Mouse (Mus musculus) lung, adult 2 months (tissue): Measurements from ENCODE around the gene Camk1d.

Experiments used
- CTCF ChIP-seq: fragments of 200-500 bp; IDR thresholded peaks from 2 replicates; pipeline ENCODE4 v1.5.1; 2011; ENCODE audit warnings: mild to moderate bottlenecking, low read length, control low read depth; ENCODE audit not compliant: insufficient read depth
- POLR2A ChIP-seq: fragments of 200-500 bp; IDR thresholded peaks from 2 replicates; pipeline ENCODE4 v1.6.1; 2011; ENCODE audit warnings: low read depth, mild to moderate bottlenecking, control low read depth, low read length, borderline replicate concordance; ENCODE audit errors: extremely low read depth

DNA sequence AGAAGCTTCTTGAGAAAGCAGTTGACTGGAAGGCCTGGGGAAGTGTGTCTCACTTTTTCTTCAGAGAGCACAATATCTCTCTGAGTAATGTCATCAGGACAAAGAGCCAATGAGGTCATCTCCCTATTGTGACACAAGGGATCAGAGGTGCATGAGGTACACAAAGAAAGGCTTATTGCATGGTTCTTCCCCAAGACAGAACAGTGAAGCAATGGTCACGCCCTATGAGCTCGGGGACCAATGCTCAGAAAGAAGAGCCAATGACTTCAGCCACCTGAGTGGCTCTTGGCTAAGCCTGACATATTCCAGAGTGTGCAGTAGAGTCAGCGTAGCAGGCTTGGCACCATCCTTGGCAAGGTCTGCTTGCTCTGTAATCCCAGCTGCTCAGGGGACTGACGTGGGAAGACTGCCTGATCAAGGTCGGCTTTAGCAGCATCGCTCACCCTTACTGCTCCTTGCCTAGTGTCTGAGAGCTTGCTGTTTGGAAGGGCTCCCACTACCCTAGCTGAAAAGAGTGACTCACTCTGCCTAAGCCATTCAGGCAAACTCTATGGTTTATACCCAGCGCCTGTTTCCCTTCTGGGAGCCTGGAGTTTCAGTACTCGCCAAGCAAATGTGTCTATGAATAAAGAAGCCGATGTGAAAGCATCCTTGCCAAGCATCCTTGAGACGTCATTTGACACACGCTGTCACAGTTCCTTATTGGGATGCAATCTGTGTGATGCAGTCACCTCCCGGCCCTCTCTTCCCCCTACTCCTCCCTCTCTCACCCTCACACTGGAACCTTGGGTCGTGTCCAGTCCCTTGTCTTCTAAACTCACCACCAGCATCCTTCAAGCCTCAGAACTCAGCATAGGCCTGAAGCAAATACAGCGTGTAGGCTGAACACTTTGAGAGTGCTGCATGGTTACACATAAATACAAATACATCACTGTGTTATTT is 77.2 kb downstream of the Camk1d start:
- TF ChIP-seq POLR2A (no peak), CTCF (no peak)
